Mouse (Mus musculus): Measurements from ENCODE around the gene Metrn.

DNA sequence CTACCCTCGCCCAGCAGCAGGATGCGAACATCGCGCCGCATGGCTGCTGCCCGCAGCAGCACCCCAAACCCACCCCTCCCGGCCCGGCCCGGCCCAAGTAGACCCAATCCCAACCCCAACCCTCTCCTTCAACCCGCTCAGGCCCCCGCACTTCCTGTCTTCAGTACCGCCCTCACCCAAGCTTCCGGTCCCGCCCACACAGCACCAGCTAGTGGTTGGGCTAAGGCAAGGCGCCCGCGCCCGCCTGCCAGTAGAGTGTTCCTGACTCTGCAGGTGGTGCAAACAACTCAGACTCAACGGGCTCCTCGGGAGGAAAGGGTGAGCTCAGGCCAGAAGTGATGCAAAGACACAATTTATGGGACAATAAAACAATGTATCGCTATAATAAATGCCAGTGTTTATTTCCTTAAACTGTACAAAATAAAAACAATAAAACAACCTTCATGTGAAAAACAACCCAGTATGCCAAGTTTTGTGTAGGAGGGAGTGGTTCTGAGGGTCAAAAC lies 47.5 kb upstream of the Metrn start, which contains the start of gene Rhot2:
- TF ChIP-seq CTCF (IDR thresholded peaks at IDR 0.05; ENCODE audit: low read depth, low read length), result no peak
- no peak for TF ChIP-seq POLR2A (IDR thresholded peaks at IDR 0.05; ENCODE audit: borderline replicate concordance, low read depth, low read length)

All from bone marrow macrophage, adult 2 months (primary cell).